Mouse (Mus musculus) heart, embryonic 10.5 days (tissue): ENCODE data around the gene Alkbh1. TPM values are rescaled to one million over a fixed set of nuclear protein-coding genes. Genes with fewer than 3 reads are reported as not detected.

ENCODE experiments used
- DNase-seq: peaks from one replicate; pipeline ENCODE4 v3.0.0-alpha.2; 2017; ENCODE audit warnings: low spot score
- H3K27ac ChIP-seq: fragments of 300-500 bp; sonication (generic); 2 replicates; pipeline ENCODE4 v1.5.1; 2016; ENCODE audit warnings: mild to moderate bottlenecking
- H3K27me3 ChIP-seq: fragments of 300-500 bp; sonication (generic); 2 replicates; pipeline ENCODE4 v1.6.1; 2016; ENCODE audit warnings: mild to moderate bottlenecking; ENCODE audit not compliant: poor library complexity, insufficient read depth, severe bottlenecking
- H3K36me3 ChIP-seq: fragments of 300-500 bp; sonication (generic); 2 replicates; pipeline ENCODE4 v1.6.1; 2016; ENCODE audit warnings: mild to moderate bottlenecking, moderate library complexity
- H3K4me1 ChIP-seq: fragments of 300-500 bp; sonication (generic); 2 replicates; pipeline ENCODE4 v1.6.1; 2016; ENCODE audit warnings: mild to moderate bottlenecking
- H3K4me3 ChIP-seq: fragments of 300-500 bp; sonication (generic); 2 replicates; pipeline ENCODE4 v1.5.1; 2016; ENCODE audit warnings: mild to moderate bottlenecking, moderate library complexity
- H3K9me3 ChIP-seq: fragments of 300-500 bp; sonication (generic); 2 replicates; pipeline ENCODE4 v1.6.1; 2016; ENCODE audit warnings: mild to moderate bottlenecking, moderate library complexity
- WGBS: fragments of 180-500 bp; shearing (Covaris S2); methylation state at CpG from one replicate; pipeline ENCODE4 v1.1.7; 2016; 5-methylcytosine and 5-hydroxymethylcytosine counted together
- polyA plus RNA-seq: library from polyadenylated mRNA; unstranded; fragments of >200 nt; fragmentation: Nextera tagmentation; extraction: Ambion mirVana; gene quantifications from 2 replicates; pipeline ENCODE4 v1.2.1, GENCODE M21; 2016

The Alkbh1 gene
- polyA plus RNA-seq, 1 experiment from 2014 or later = 61.9 TPM

DNA sequence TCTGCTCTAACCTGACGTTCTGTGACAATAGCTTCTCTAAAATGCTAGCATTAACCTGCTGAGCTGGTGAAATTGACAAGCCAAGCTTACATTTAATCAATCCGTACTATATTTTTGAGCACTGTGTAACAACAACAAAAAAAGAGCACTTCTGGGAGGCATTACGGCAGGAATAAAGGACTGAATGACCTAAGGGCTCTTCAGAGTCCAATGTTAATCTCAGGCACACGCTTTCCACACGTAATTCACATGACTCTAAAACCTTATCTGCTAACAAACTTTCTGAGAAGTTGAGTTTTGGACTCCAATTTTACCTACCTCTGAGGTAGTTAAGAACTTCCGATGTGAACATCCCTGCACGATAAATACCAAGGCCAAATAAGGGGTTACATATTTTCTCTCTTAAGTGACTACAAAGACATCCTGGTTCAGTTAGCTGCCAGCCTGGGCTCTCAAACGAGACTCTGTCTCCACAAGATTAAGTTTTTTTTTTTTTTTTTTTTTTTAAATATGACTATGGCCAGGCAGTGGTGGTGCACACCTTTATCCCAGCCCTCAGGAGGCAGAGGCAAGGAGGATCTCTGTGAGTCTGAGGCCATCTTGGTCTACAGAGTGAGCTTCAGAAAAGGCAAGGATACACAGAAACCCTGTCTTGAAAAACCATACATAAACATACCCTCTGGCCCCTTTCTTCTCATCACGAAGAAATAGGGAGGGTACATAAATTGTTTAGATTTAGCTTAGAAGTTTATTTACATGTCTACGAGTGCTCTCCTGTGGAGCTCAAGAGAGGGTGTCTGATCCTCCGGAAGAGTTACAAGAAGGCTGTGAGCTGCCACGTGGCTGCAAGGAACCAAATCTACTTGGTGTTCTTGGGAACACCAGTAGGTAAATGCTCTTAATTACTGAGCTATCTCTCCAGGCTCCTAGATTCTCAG lies 1.4 kb downstream of the Alkbh1 start:
- Histone ChIP-seq H3K27ac (peak overlapping the region; percentile 99), H3K9me3 (no peaks in the 10 kb centered on the region), H3K27me3 (no peaks in the 10 kb centered on the region), H3K4me1 (peaks cover 17% of the 10 kb centered on the region; the same call in 1 of the 2 replicates), H3K4me3 (peak overlapping the region; percentile 91), H3K36me3 (peaks cover 56% of the 10 kb centered on the region)
- no peak for DNase-seq
- WGBS = 28% methylated on average over 12 of the region's 12 CpGs

DNA sequence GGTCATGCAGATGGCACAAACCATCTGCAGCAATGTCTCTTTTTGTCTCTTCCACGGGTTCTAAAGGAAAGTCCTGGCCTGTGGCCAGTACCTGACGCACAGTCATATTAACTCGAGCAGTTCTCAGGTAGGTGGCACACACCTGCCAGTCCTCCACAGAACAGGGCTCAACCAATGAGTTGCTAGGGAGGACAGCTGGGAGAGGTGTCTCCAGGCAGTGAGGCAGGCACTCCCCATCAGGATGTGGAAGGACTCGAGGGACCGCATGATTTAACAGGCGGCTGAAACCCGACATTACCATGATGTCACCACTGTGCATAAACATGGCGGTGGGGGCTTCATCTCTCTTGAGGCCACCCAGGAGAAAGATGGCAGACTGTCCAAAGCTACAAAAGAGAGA lies 14.9 kb downstream of the Alkbh1 start:
- no peak overlapping the region for H3K27ac ChIP-seq
- H3K27me3 ChIP-seq = no peaks in the 10 kb centered on the region
- H3K36me3 ChIP-seq = peaks cover 95% of the 10 kb centered on the region
- no peaks in the 10 kb centered on the region for H3K9me3 ChIP-seq
- WGBS = 84% methylated on average over 8 of the region's 8 CpGs
- H3K4me1 ChIP-seq = no peaks in the 10 kb centered on the region
- H3K4me3 ChIP-seq = no peak overlapping the region
- no peak for DNase-seq

DNA sequence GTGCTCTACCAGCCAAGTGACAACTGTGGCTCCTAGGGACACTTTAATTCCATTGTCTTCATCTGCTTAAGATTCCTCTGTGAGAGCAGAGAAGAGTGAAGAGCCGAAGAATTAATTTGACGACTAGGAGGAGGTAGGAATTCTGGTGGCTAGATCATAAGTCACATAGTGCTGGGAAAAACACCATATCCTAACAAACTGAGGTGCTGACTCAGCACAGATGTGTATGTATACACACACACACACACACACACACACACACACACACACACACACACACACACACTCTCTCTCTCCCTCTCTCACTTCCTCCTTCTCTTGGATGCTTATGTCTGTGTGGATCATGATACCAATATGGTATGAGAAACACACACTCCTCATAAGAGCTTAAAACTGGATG lies 15.5 kb downstream of the Alkbh1 start:
- Histone ChIP-seq H3K27ac (no peak overlapping the region), H3K27me3 (no peaks in the 10 kb centered on the region), H3K4me3 (no peak overlapping the region), H3K4me1 (no peaks in the 10 kb centered on the region), H3K9me3 (no peaks in the 10 kb centered on the region), H3K36me3 (peaks cover 94% of the 10 kb centered on the region)
- 91% methylated on average over 2 of the region's 2 CpGs for WGBS
- DNase-seq = no peak

DNA sequence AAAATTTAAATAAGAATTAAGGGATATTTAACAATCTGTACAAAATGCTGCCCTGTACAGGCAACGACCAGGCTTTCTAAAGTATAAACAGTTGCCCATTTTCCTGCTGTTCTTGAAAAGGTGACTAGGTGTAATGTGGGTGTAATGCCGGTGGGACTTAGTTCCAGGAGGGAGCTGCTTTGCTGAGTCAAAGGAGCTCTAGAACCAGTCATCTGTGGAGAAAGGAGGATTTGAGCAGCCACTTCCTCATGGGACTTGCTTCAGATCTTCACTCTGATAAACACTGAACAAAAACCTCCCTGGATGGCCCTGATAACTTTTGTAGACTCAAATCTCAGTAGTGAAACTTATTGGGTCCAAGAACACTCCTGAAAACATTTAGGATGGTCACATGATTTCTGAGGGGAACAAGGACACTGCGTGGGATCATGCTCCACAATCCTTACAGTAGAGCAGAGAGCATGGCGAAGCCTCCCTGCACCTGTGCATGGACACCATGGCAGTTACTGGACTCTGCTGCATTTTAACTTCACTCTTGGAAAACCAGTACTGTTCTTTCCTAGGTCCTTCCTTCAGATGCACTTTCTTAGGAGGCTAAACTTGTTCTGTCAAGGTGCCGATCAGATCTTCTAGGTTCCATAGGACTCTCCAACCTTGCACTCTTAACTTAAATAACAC lies 17.3 kb downstream of the Alkbh1 start:
- Histone ChIP-seq H3K9me3 (no peaks in the 10 kb centered on the region), H3K4me1 (no peaks in the 10 kb centered on the region), H3K27ac (no peak overlapping the region), H3K27me3 (no peaks in the 10 kb centered on the region), H3K4me3 (no peak overlapping the region), H3K36me3 (peaks cover 85% of the 10 kb centered on the region)
- no peak for DNase-seq
- WGBS = 92% methylated on average over 5 of the region's 5 CpGs

DNA sequence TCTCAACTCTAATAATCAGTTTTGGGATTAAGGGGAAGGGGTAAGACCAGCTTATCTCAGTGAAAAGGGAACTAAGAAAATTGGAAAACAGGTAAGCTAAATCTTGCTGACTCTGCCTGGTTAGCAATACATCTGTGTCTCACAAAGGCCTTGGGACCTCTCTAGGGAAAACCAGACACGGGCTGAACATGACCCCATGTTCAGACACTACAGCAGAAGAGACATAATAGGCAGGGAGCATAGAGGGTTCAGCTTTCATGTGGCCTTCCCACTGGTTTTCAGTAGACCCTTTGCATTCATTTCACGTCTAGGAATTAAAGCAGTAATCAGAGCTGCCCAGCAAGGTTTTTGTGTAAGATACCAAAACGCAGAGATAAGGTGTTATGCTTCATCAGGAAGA lies 19.3 kb downstream of the Alkbh1 start:
- no peaks in the 10 kb centered on the region for H3K27me3 ChIP-seq
- H3K36me3 ChIP-seq = peaks cover 65% of the 10 kb centered on the region
- H3K4me3 ChIP-seq = no peak overlapping the region
- WGBS = 39% methylated on average over 3 of the region's 3 CpGs
- H3K27ac ChIP-seq = no peak overlapping the region
- no peak for DNase-seq
- H3K9me3 ChIP-seq = no peaks in the 10 kb centered on the region
- H3K4me1 ChIP-seq = peaks cover 5% of the 10 kb centered on the region; the same call in 1 of the 2 replicates

DNA sequence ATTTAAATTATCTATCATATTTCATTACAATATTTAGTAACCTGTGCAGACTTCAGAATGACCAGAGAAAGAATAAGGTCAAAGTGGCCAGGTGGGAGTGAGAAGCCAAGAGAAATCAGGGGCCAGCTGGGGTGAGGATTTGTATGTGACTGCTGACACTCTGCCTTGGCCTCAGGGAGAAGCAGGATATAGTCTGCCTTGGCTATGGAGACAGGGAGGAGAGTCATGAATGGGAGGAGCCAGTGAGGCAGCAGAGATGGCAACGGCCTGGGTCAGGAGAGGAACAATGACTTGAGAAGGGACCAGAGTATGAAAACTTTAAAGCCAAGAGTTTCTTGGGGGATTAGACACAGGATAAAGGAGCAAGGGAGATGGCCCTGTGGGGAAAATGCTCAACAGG lies 20.1 kb downstream of the Alkbh1 start:
- H3K4me1 ChIP-seq = peaks cover 7% of the 10 kb centered on the region; the same call in 1 of the 2 replicates
- 26% methylated on average over 1 of the region's 1 CpGs for whole genome bisulfite sequencing
- no peak overlapping the region for H3K27ac ChIP-seq
- peaks cover 57% of the 10 kb centered on the region for H3K36me3 ChIP-seq
- no peaks in the 10 kb centered on the region for H3K27me3 ChIP-seq
- H3K4me3 ChIP-seq = no peak overlapping the region
- no peak for DNase-seq
- H3K9me3 ChIP-seq = no peaks in the 10 kb centered on the region

DNA sequence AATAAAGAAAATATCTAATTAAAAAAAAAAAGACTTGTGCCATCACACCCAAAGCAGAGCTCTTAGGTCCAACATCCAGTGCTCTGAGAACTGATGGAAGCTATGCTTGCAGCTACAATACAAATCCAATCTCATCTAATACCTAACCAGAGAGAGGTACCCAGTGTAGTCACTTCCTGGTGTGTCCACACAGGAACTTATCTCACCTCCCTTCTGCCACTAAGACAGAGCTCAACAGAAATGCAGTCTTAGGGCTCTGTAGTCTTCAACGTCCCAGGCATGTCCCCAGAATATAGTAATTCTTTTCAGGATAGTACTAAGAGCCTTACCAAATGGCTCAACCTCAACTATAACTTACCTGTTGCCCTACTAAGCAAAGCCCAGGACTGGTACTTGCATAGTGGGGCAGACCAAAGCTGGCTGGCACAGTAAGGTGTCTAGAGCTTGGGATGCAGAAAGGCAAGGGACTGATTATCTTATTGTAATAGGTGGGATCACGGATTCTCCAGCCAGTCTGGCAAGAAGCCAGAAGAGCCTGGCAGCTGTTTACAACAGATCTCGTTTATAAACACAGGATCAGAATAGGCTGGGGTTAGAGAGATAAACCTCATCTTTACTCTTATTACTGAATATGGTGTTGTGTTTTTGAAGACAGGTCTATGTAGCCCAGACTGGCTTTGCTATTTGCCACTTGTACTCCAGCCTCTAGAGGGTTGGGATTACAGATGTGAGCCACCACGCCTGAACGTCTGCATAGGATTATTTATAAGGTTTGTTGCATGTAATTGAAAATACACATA lies 21.9 kb downstream of the Alkbh1 start:
- WGBS = 82% methylated on average over 5 of the region's 5 CpGs
- peaks cover 39% of the 10 kb centered on the region for H3K36me3 ChIP-seq
- H3K27ac ChIP-seq = no peak overlapping the region
- DNase-seq = no peak
- no peaks in the 10 kb centered on the region for H3K9me3 ChIP-seq
- H3K4me1 ChIP-seq = peaks cover 7% of the 10 kb centered on the region; the same call in 1 of the 2 replicates
- no peak overlapping the region for H3K4me3 ChIP-seq
- no peaks in the 10 kb centered on the region for H3K27me3 ChIP-seq

DNA sequence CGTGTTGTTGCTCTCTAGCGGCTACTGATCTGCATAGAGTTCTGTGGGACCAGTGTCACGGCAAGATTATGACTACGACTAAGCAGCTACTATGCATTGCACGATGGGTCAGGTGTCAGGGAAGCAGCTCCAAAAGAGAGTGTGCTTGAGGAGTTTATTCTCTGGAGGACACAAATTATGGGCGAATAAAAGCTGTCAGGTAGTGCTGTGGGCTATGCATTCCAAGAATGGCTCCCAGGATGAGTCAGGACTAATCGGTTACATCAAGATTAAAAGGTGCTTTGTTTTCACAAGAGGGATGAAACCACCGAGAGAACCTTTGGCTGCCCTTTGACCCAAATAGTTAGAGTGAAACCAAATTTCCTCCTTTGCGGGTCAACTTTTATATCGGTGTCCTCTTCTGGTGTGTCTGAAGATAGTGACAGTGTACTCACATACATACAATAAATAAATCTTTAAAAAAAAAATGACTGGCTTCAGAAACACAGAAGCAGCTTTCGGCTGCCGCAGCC lies 23.8 kb downstream of the Alkbh1 start:
- DNase-seq = no peak
- H3K4me3 ChIP-seq = no peak overlapping the region
- no peaks in the 10 kb centered on the region for H3K9me3 ChIP-seq
- H3K27ac ChIP-seq = no peak overlapping the region
- WGBS = 76% methylated on average over 12 of the region's 12 CpGs
- no peaks in the 10 kb centered on the region for H3K27me3 ChIP-seq
- peaks cover 21% of the 10 kb centered on the region; the same call in 1 of the 2 replicates for H3K36me3 ChIP-seq
- peaks cover 7% of the 10 kb centered on the region; the same call in 1 of the 2 replicates for H3K4me1 ChIP-seq

DNA sequence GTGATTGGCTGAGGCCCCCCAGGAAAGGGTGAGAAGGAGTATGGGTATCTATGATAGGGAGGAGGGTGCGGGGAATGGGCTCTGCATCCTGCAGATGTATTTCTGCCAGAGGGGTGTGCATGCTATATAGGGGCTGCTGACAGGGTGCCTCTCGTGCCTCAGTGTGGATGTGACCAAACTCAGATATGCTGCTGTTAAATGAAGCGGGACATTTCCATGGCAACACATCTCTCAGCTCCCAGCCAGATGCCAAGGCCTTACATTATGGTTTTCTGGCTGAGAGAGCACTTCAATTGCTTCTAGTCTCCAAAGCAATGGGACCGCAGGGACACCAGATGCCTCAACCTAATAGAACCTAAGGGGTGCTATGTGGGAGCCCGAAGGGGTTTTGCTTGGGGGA lies 24.9 kb downstream of the Alkbh1 start:
- peaks cover 7% of the 10 kb centered on the region; the same call in 1 of the 2 replicates for H3K4me1 ChIP-seq
- H3K27ac ChIP-seq = no peak overlapping the region
- H3K4me3 ChIP-seq = no peak overlapping the region
- peaks cover 15% of the 10 kb centered on the region; the same call in 1 of the 2 replicates for H3K36me3 ChIP-seq
- H3K27me3 ChIP-seq = no peaks in the 10 kb centered on the region
- WGBS = 77% methylated on average over 5 of the region's 5 CpGs
- no peaks in the 10 kb centered on the region for H3K9me3 ChIP-seq
- DNase-seq = no peak

DNA sequence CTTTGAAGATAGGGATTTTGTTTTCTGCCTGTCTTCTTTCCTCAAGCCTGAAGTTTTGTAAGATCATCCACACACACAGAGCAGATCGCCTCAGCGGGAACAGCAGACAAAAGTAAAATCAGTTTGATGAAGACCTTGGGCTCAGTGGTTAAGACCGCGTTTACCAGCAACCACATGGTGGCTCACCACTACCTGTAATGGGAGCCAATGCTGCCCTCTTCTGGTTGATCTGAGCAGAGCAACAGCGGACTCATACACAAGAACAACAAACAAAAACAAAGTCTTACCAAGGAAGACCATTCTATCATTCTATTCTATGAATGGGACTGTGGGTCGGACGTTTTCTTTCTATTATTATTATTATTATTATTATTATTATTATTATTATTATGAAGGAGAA lies 27.1 kb downstream of the Alkbh1 start:
- 26% methylated on average over 7 of the region's 7 CpGs for WGBS
- H3K4me1 ChIP-seq = peaks cover 9% of the 10 kb centered on the region; the same call in 1 of the 2 replicates
- DNase-seq = peak; percentile 83

DNA sequence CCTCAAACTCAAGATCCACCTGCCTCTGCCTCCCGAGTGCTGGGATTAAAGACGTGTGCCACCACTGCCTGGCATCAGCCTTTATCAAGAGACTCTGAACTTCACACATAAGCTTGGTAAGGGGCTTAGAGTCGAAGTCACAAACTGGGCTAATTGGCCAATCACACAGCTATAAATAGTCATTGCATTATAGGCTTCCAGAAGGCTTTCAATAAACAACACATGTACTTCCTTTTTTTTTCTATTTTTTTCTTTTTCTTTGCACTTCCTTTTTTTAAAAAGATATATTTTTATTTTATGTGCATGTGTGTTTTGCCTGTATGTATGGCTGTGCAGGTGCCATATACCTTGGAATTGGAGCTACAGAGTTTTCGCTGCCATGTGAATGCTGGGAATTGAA lies 28.5 kb downstream of the Alkbh1 start:
- Histone ChIP-seq H3K27ac (no peak overlapping the region), H3K36me3 (no peaks in the 10 kb centered on the region)
- WGBS = 76% methylated on average over 4 of the region's 4 CpGs

More for the DNA sequence above, 27.1 kb downstream of the Alkbh1 start:
- no peak overlapping the region for H3K27ac ChIP-seq
- no peaks in the 10 kb centered on the region for H3K9me3 ChIP-seq
- H3K4me3 ChIP-seq = no peak overlapping the region
- no peaks in the 10 kb centered on the region for H3K36me3 ChIP-seq
- no peaks in the 10 kb centered on the region for H3K27me3 ChIP-seq

DNA sequence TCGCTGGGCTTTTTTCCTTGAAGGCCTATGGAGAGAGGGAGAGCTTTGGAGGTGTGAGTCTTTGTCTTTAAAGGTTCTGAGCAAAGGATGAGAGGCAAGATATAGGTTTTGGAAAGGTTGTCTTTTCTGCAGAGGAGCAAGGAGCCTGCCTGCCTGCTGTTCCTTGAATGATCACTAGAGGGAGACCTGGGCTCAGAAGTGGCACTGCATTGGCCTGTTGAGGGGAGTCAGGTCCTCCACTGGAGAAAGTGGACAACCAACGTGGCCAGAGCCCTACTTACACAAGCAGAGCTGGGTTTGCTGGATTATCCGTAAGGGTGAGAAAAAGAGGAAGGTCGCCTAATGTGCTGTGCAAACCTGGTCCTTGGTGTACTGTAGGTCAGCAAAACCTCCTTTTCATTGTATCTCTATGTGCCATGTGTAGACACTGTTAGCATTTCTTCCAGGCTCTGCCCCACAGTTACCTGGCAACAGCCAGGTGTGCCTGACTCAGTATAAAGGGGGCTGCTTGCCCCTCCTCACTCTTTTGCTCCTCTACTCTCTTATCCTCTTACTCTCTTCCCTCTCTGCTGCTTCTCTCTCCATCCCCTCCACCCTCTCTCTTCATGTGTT lies 30.5 kb downstream of the Alkbh1 start:
- DNase-seq = no peak
- 18% methylated on average over 4 of the region's 4 CpGs for WGBS
- H3K27ac ChIP-seq = no peak overlapping the region
- no peaks in the 10 kb centered on the region for H3K36me3 ChIP-seq
- H3K4me3 ChIP-seq = no peak overlapping the region
- no peaks in the 10 kb centered on the region for H3K9me3 ChIP-seq
- H3K27me3 ChIP-seq = no peaks in the 10 kb centered on the region
- H3K4me1 ChIP-seq = peaks cover 14% of the 10 kb centered on the region

More for the DNA sequence above, 28.5 kb downstream of the Alkbh1 start:
- peaks cover 21% of the 10 kb centered on the region for H3K4me1 ChIP-seq
- no peaks in the 10 kb centered on the region for H3K9me3 ChIP-seq
- H3K27me3 ChIP-seq = no peaks in the 10 kb centered on the region
- H3K4me3 ChIP-seq = no peak overlapping the region
- DNase-seq = no peak
